Comparison of ENCODE assay signal across 23 mouse cellular contexts in genomic region chrX:104978432-104978831, GRCm38 (mm10).
A peak's percentile ranks its signal among the peaks of the same experiment; 100 is the strongest.
DNase-seq lines count a peak whose midpoint lies in the region; ATAC-seq lines count a peak whose summit lies in the region.
"Had no signal": no experiment of that assay in that cellular context is flagged by ENCODE, and none has a peak within 500 bp of the region (broad histone marks: within the 10 kb centered on the region; RNA-seq: fewer than 3 reads in every experiment).

No protein-coding gene starts in this region.

- 86% methylated on average over 2 of the region's 2 CpGs for WGBS in midbrain, embryonic 15.5 days

- no peak overlapping the region for H3K4me3 ChIP-seq in midbrain, embryonic 15.5 days

- peaks cover 22% of the 10 kb centered on the region for H3K27me3 ChIP-seq in midbrain, embryonic 15.5 days (replicated peaks)
- H3K27me3 ChIP-seq: CH12.LX had no signal

- no peak overlapping the region for H3K27ac ChIP-seq in midbrain, embryonic 15.5 days

- no peaks in the 10 kb centered on the region for H3K4me1 ChIP-seq in midbrain, embryonic 15.5 days

- intact Hi-C loops in gastrocnemius, postnatal 36 days (cut with DNase I): no loop called here

- no peak overlapping the region for H3K4me2 ChIP-seq in midbrain, embryonic 15.5 days

- H3K36me3 ChIP-seq in midbrain, embryonic 15.5 days (replicated peaks): no peaks in the 10 kb centered on the region
- H3K36me3 ChIP-seq: G1E had no signal

- no peaks in the 10 kb centered on the region for H3K9me3 ChIP-seq in midbrain, embryonic 15.5 days
- H3K9me3 ChIP-seq: G1E had no signal

- H3K9ac ChIP-seq in midbrain, embryonic 15.5 days: no peak overlapping the region

- peak; percentile 36; the same call in 1 of the 2 replicates for ATAC-seq in common myeloid progenitor, adult 5-6 weeks (replicated peaks; ENCODE audit: low read depth, poor library complexity, severe bottlenecking)
- peak; percentile 85 for ATAC-seq in granulocyte monocyte progenitor cell, adult 5-6 weeks (replicated peaks; ENCODE audit: poor library complexity, severe bottlenecking)
- ATAC-seq in megakaryocyte progenitor cell, adult 5-6 weeks (replicated peaks; ENCODE audit: poor library complexity): peak; percentile 69
- ATAC-seq in midbrain, embryonic 15.5 days (replicated peaks): no peak
- ATAC-seq: activated CD4-positive, CD25-positive, alpha-beta regulatory T cell, adult 4 months; CD4-positive, CD25-positive, alpha-beta regulatory T cell, adult 4 months; Patski had no signal

- DNase-seq in 416B (ENCODE audit: low read depth): peak; percentile 2
- DNase-seq in left cerebral cortex, adult 8-10 months (ENCODE audit: low spot score in 2 of 2): no peak
- no peak for DNase-seq in gastrocnemius, postnatal 36 days
- no peak for DNase-seq in layer of hippocampus, adult 9-11 months
- DNase-seq: adrenal gland, adult 2 months; adrenal gland, adult 8-10 months; adrenal gland, postnatal 10 days; adrenal gland, postnatal 14 days; adrenal gland, postnatal 25 days; adrenal gland, postnatal 36 days; B cell, adult 2 months; cerebellum, adult 11 months; cerebellum, adult 11-12 months; cerebellum, adult 18-20 months had no signal
